Mouse (Mus musculus) heart, adult 2 months (tissue): Measurements from ENCODE around the gene Dhx15.

Experiments used
- CTCF ChIP-seq: fragments of 200-600 bp; IDR thresholded peaks from 2 replicates; pipeline ENCODE4 v1.8.1; 2022; ENCODE audit warnings: antibody characterized with exemption, mild to moderate bottlenecking, moderate library complexity
- EP300 ChIP-seq: fragments of 200-500 bp; IDR thresholded peaks from 2 replicates; pipeline ENCODE4 v1.6.1; 2011; ENCODE audit warnings: low read depth, low read length, control low read depth; ENCODE audit not compliant: insufficient read depth
- POLR2A ChIP-seq: fragments of 200-500 bp; IDR thresholded peaks from 2 replicates; pipeline ENCODE4 v1.6.1; 2011; ENCODE audit warnings: mild to moderate bottlenecking, low read depth, low read length, control low read depth; ENCODE audit not compliant: insufficient read depth

DNA sequence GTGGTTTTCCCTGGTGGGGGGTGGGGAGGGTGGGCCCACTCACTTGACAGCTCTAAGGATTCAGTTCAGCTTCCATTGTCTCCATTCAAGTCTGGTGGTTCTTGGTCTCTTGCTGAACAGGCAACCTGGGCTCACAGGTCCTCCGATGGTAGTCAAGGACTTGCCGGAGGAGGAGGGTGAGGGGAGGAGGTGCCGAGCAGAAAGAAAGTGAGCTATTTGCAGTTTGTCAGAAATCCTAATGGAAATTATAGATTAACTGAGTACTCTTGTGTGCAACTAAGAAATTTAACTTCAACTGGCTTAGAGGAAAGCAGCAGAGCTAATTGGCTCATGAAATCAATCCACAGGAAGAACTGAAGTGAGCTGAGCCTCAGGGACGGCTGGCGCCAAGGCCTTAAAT, 31.3 kb upstream of the Dhx15 start:
- no peak for TF ChIP-seq CTCF
- no peak for TF ChIP-seq POLR2A
- no peak for TF ChIP-seq EP300
